Mouse (Mus musculus) lung, postnatal 25 days (tissue): ENCODE data around the gene Dclk2.

Experiments used
- DNase-seq: peaks from one replicate; pipeline ENCODE4 v3.0.0; 2022; ENCODE audit warnings: low spot score

Gene Dclk2

DNA sequence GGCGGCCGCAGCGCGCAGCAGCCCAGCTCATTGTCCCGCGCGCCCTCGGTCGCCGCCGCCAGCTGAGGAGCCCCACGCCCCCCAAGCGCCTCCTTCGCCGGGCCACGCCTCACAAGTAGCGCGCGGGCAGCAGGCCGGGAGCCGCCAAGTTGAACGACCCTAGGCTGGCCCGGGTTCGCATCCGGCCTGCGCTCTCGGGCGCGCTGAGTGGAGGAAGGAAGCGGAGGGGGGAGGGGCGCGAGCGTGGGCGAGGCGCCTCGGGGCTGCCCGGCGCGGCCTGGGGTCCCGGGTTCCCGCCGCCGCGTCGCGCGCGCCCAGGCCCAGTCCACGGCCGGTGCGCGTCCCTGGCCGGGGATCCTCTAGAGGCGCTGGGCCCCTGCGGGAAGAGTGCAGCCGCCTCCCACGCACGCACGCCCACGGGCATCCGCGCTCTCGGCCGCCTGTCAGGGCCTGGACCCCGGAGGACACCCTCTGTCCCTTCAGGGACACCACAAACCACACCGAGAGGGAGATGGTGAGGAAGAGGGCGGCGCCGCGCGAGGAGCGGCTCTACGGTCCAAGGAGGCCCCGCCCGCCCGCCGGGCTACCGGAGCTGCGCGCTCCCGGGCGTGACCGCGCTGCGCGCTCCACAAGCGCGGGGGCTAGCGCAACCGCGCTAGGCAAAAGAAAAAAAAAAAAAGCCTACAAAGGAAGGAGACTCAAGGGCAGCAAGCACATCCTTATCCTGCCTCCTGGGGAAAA, at the start of gene Dclk2:
TSS of gene Dclk2 (minus strand) at position 510 of the 741 bp plus-strand sequence.
- DNase-seq = peak; percentile 65

DNA sequence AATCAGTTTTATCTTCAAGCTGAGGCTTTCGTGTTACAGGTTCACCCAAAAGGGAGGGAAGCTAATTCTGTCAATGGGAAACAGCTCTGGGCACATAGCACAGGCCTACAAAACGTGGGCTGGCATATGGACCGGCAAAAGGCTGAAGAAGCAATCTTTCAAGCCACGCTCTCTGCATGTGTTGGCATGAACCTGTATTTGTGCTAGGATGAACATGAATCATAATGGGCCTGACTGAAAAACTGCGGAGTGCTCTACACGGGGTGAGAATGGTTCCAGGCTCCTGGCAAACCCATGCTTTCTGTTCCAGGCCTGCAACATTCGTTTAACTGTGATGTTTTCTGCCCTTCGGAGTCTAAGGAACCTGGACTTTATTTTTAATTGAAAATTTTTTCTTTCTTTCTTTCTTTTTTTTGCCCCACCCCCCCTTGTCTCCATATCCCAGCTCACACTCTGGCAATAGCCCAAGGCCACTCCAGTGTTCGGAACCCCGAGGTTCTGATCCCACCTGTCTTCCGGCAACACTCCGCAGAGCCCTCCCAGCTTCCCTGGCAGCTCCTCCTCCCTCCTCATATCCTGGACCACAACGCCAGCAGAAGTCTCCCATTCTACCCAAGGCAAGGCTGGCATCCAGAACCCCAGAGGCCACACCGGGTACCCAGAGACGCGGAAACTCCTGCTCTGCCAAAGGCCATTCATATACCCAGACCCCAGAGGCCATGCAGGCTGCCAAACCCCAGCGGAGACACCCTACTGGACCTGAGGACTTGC, 42.2 kb upstream of the Dclk2 start:
- DNase-seq = no peak

DNA sequence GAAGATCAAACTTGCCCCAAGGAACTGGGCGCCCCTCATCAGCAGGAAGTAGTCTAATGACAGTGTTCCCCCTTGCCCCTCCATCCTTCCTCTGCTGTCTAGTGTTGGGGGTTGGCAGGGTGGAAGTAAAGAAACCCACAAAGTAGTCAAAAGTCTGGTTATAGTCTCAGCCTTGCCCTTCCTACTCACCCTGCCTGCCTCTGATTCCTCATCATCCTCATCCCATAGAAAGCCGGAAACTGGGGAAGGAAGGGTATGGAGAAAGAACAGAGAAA, 40.7 kb upstream of the Dclk2 start:
- DNase-seq = no peak

DNA sequence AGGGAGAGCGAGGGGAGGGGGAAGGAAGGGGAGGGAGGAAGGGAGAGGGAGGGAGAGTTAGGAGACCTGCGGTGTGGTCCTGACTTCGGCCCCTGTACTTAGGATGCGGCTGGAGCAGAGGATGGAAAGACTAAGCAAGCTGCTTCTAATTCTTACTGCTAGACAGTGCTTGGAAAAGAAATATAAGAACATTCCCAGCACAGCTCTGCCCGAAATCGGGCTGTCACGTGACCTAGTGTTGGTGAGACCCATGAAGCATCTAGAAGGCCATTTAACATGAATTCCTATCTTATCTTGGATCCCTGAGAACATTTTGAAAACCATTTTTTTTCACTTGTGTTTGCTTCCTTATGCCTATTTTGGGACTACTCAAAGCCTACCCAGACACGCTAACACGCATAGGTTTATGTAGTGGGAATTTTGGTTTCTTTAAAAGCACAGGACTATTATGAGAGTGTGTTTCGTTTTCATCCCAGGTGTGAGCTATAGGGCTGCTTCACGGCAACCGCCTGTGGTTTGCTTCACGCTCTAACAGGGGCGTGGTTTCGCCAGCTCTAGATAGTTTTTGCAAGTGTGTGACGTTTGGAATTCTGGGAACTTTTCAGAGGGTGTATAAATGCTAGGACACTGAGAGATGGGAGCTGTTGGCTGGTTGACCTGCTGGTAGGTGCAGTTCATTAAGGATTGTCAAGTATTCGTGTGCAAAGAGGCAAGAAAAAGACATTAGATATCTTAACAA, 40.2 kb upstream of the Dclk2 start:
- DNase-seq = no peak

DNA sequence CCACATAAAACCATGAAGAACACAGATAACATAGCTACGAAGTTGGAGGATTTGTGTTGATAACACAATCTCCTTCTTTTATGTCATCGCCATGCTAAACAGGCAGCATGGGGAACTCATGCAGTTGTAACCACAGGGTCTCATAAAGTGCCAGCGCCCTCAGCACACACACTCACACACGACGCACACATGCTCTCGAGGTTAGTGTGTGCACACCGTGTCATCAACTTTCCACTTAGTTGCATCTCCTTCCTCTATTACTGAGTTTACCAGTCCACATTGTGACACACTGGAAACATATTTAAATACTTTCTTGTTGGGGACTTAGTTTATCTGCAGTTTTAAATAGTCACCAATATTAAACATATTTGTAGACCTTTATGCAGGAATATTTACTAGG, 38.4 kb upstream of the Dclk2 start:
- no peak for DNase-seq

DNA sequence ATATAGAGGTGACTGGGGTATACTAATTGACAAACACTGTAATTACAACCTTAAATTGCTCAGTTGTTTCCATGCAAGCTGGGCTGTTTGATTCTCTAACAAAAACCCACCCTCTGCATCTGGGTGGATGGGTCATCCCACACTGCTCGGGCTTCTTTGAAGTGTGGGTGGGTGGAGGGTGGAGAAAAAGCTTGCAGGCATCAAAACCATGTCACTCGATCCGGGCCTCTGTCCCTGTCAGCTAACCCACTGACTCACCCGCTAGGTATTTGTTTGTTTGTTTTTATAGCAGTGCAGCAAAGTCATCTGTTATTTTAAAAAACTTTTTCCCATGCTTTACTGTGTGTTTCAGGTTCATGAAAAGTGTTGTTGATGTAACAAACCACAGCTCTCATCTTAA, 34.7 kb upstream of the Dclk2 start:
- DNase-seq = no peak

DNA sequence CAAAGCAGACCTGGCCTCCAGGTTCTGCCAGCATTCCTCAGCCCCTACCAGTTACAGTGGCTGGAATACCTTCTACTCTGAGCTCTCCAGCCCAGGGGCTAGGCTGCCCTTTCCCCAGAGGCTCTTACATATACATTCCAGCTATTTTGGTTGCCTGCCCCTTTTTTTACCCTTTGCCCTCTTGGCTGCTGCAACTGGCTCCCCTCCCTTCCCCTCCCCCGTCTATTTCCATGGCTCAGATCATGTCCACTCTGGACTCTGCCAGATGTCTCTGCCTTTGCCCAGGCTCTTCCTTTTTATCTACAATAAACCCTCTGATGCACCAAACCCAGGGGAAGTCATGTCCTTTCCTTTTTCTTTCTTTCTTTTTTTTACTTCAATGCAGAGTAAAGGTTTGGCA, 33.9 kb upstream of the Dclk2 start:
- no peak for DNase-seq

DNA sequence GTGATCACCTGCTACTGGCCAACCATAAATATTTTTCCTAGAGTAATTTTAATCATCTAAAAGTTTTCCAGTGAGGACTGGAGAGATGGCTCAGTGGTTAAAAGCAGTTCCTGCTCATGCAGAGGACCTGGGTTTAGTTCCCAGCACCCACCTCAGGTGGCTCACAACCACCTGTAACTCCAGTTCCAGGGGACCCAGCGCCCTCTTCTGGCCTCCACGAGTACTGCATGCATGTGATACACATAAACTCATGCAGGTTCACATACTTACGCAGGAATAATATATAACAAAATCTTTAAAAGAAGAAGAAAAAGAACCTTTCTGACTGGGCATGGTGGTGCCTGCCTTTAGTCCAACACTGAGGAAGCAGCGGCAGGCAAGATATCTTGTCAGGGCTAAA, 33.2 kb upstream of the Dclk2 start:
- DNase-seq = no peak

DNA sequence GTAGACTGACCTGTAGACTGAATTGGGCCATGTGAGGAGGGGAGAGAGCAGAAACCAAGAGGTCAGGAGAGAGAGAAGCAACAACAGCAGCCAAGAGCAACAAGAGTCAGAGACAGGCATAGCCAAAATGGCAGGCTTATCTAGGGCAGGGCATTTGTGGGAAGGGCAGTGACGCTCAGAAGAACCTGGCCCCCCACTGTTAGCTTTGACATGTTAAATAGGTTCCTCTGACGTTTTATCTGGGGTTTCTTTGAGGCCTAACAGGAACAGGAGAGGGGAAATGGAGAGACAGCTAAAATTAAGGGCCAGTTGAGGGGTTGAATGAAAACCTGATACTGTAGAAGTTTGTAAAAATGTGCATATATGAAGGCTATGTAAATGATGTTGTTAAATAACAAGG, 30.0 kb upstream of the Dclk2 start:
- DNase-seq = no peak

DNA sequence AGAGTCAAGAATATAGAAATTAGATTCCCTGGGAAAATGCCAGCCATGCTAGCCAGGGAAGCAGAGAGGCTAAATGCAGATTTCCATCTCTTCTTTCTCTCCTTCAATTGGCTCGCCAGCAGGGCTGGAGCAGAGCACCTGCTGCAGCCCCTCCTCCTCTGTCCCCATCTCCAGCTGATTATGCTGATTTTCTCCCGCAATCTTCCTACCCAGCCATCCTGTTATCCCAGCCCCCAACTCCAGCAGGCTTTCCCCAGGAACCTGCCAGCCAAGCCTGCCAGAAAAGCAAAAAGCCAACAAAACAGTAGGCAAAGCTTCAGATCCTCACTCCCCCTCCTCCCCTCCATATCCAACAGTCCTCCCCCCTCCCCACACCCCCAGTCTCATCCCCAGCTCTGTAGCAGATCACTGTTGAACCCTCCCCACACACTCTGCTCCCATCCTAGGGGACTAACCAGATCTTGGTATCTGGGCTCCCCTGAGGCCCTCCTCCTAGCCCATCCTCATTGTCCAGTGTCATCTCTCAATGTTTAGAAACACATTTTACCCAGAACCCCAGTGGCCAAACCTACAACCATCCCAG, 15.7 kb upstream of the Dclk2 start:
- DNase-seq = no peak

DNA sequence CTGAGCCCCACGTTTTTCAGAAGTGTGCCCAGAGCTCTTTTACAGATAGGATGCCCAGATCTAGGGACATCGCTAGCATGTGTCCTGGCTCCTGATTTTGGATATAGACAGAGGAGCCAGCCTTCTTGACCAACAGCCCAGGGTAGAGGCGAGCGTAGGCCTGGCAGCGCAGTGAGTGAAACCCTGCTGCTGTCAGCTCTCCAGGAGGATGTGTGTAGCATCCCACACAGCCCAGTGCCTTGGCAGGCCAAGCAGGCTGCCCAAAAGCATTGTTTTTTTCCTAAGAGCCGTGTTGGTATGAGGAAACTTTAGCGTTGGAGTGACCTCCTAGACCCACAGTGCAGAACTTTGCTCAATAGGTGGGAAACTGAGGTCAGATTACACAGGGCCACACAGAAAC, 12.8 kb upstream of the Dclk2 start:
- DNase-seq = no peak

DNA sequence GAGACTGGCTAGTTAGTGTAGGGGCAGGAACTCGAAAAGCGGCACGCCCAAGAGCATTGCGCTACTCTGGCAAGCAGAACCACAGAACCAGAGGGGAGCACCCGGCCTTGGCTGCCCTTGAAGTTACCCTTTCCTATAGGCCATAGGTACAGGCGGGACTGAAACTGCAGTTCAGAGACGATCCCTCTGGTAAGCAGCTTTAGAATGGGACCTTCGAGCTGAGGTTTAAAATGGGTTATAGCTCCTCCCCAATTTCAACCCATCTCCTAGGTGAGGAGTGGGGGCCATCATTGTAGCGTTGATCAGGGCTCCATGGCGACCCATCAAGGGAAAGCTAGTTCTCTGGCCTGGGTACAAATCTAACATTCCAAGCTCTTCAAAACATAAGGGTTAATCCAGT, 3.0 kb upstream of the Dclk2 start:
- no peak for DNase-seq

DNA sequence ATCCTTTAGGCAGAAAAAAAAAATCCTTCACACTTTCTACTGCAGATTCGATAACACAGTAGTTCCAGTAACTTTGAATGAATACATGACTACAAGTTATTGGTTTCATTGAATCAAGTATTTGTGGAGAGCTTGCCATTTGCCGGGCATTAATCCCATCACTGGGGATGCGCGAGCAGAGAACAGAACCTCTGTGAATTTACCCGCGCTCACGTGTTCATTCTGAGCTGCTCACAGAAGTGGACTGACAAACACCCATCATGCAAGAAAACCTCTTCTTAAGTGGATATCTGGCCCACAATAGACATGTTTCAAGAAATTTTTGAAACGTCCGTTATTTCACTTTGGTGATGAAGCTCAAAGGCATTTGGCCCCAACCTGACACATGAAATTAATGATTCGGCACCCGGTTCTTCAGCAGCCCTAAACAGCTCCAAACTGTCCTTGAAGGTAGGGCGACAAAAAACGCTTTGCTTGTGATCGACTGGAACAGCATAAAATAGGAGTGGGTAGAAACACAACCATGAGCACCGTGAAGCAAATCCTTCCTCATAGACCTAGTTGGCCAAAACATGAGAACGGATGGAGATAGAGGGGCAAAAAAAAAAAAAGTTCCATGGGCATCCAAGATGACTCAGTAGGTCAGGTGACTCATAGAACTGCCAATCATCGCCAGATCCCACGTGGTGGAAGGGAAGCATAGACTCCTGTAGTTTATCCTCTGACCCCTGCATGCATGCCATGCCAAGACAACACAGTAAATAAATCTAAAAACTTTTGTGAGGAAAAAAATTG, 726 bp upstream of the Dclk2 start:
- DNase-seq = no peak

DNA sequence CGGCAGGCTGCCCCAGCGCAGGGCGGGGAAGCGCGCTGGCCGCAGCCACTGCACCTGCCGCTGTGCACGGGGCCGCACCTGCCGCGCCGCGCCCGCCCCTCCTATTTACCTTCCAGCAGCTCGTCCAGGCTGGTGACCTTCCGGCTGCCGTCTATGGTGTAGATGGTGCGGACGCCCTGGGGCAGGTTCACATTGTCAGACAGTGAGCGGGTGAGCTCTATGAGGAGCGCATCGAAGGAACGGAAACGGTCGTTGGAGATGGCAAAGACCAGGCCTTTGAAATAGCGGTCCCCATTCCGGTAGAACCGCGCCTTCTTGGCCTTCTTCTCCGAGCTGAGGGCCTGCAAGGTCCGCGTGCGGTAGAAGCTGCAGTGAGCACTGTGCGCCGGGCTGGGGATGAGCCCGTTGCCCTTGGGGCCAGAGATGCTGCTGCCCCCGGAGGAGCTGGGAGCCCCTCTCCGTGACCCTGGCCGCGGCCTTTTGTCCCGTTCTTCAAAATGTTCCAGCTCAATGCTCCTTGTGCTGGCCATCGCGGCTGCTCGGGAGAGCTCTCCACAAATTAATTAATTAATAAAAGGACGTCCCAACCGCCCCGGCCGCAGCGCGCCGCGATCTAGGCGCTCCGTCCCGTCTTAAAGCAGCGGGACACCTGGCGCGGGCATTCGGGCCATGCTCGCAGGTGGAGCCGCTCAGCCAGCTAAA, 860 bp downstream of the Dclk2 start:
- DNase-seq = no peak

DNA sequence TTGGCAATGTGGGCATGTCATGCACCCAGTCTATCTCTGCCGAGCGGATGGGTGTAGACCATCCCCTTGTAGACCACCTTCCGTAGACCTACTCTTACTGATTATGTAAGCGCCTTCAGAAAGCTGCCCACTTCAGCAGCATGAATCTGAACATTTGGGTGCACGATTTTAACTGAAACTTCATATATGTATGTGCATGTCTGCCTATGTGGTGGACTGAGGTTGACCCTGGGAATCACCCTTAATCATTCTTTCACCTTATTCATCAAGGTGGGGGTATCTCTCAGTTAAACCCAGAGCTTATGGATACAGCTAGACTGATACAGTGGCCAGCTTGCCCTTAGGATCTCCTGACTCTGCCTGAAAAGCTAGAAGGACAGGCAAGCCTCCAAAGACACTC, 3.6 kb downstream of the Dclk2 start:
- DNase-seq = no peak

DNA sequence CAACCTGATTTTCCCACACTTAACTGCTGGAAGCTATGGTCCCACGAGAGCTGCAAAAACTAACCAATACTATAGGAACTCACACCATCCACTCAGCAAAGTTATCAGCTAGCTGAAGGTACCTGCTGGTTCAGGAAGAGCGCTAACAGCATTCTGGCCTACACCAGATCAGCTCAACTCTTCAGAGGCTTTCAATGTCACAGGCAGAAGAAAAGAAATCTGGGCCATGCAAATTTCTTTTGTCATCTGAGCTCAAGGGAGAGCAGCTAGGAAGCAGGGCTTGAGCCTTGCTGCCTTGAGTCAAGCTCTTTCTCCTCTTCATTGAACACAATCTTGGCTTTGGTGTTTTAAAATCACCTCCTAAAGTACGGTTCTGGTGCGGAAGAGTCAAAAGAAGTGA, 4.0 kb downstream of the Dclk2 start:
- DNase-seq = no peak

DNA sequence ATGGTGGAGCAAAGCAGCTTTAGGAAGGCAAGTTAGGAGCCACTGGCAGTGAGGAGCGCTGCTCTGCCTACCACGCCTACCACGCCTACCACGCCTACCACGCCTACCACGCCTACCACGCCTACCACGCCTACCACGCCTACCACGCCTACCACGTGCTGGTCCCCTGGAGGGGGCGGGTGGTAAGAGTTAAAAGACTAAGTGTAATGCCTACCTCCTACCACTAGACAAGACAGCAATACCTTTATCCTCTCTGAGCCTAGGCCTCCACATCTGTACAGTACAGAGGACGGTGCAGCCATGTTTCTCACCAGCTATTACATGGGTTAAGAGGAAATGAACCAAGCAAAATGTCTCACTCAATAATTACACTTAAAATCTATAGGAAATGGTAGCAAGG, 5.4 kb downstream of the Dclk2 start:
- no peak for DNase-seq

DNA sequence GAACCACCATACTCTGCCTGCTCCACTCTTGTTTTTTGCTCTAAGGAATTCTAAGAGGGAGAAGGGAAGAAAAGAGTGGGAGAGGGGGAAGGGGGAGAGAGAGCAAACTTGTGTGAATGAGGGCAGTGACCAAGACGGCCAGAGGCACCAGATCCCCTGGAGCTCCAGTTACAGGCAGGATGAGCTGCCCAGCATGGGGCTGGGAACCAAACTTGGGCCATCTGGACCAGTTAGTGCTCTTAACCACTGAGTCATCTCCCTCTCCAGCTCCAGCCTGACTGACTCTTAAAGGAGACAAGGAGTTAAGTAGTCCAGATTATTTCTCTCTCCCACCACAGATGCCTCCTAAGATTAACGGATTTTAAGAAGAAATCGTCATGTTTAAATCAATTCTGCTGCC, 6.3 kb downstream of the Dclk2 start:
- no peak for DNase-seq

DNA sequence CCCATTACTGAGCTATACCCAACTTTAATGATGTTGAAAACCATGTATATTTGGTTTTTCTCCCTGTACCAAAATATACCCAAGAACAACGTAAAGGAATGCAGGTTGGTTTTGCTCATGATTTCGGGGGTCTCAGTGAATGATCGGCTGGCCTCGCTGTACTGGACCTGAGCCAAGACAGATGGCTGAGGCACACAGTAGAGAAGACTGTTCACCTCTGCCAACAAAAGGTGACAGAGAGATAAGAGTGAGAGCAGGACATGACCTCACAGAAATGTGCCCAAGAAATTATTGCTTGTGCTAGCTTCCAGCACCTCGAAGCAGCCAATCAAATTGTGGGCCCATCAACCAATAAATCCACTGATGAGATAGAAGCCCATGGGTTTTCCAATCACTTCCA, 22.3 kb downstream of the Dclk2 start:
- no peak for DNase-seq

DNA sequence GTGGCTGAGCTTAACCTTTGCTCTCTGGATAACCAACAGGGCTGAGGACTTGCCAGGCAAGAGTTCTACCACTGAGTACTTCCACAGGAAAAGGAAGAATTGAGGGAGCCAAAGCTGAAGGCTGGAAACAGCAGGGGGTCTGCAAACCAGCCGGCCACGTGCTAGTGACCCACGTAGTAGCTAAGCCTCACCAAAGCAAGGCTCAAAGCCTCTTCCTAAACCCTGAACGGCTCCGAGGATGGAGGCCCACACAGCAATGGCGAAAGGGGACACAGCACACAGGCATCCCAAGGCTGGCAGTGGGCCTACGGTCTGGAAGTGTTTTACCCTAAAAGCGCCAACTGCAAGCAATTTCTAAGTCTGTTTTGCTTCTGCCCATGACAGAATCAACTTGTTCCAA, 23.1 kb downstream of the Dclk2 start:
- no peak for DNase-seq

DNA sequence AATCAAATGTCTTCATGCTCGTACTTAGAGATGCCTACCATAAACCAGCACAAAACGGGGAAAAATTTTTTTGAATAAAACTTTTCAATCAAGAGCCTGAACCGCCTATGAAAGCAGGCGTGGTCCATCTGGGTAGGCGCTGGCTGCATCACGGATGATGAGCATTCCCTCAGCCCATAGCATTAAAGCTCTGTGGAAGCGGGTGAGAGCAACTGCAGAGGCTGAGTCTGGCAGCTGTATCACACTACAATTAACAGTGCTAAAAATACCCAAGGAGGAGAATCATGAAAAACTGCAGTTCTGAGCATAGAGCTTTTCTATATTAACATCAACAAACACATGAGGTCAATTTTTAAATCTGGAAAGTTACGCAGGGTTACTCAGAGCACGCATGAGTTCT, 23.6 kb downstream of the Dclk2 start:
- no peak for DNase-seq

DNA sequence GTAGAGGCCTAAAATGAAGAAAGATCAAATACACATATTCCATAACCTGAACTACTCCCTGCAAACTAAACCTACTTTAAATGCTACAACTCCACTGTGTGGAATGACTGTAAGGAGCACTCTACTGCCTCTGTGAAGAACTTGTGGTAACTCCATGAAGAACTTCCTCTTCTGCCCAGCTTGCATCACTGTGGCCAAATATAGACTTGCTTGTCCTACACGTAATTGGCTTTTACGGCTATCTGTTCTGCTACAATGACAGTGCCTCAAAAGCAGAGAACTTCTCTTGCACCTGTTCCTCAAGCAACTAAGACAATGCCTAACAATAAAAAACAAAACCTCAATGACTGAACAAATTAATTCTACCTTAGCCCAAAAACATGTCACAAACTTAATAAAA, 26.2 kb downstream of the Dclk2 start:
- DNase-seq = peak; percentile 23
